28 mouse cellular contexts compared by ENCODE assay signal in the genomic region with DNA sequence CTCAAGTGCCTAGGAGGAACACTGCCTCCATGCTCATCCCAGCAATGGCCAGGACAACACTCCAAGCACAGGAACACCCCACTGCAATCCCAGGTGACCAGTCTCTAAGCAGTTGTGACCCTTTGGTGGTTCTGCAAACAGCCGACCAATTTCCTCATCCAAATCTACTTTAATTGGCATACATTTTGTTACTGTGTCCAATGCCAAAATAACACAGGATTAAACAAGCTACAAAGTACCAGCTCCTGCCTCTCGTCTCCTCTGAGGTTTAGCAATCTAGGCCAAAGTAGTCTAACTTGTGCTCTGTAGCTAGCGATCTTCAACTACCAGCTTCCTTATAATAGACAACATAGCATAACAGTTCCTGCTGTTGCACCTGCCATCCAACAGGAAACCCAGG. TPM values are rescaled to one million over a fixed set of nuclear protein-coding genes. Genes with fewer than 3 reads are reported as not detected.
"Had no signal": no experiment of that assay in that cellular context is flagged by ENCODE, and none has a peak within 500 bp of the region (broad histone marks: within the 10 kb centered on the region; RNA-seq: fewer than 3 reads in every experiment).

No protein-coding gene starts in this region.

- H3K36me3 ChIP-seq: embryonic facial prominence, embryonic 10.5 days; embryonic facial prominence, embryonic 12.5 days; embryonic facial prominence, embryonic 13.5 days; embryonic facial prominence, embryonic 15.5 days; forebrain, embryonic 10.5 days; forebrain, embryonic 12.5 days; forebrain, embryonic 15.5 days had no signal

- H3K27me3 ChIP-seq: forebrain, embryonic 15.5 days had no signal

- H3K9ac ChIP-seq: embryonic facial prominence, embryonic 12.5 days; embryonic facial prominence, embryonic 13.5 days; embryonic facial prominence, embryonic 15.5 days; forebrain, embryonic 12.5 days; forebrain, embryonic 13.5 days; forebrain, embryonic 15.5 days; forebrain, postnatal 0 days had no signal

- H3K4me1 ChIP-seq: embryonic facial prominence, embryonic 12.5 days; embryonic facial prominence, embryonic 15.5 days; forebrain, embryonic 10.5 days; forebrain, embryonic 12.5 days; forebrain, embryonic 13.5 days; forebrain, embryonic 15.5 days had no signal

- H3K4me3 ChIP-seq: embryonic facial prominence, embryonic 10.5 days; embryonic facial prominence, embryonic 12.5 days; embryonic facial prominence, embryonic 13.5 days; embryonic facial prominence, embryonic 15.5 days; erythroblast, embryonic 14.5 days; forebrain, embryonic 10.5 days; forebrain, embryonic 12.5 days; forebrain, embryonic 13.5 days; forebrain, embryonic 15.5 days; gastrocnemius, adult 2 months; heart, adult 2 months had no signal

- DNase-seq: cerebellum, adult 9-10 months; cerebellum, adult 9-11 months; cerebellum, postnatal 10 days; cerebellum, postnatal 14 days; cerebellum, postnatal 25 days; cerebellum, postnatal 36 days; embryo, embryonic 11 days; forebrain, postnatal 0 days; gastrocnemius, adult 2 months; gastrocnemius, postnatal 10 days; gastrocnemius, postnatal 14 days; gastrocnemius, postnatal 25 days; gastrocnemius, postnatal 36 days; heart, adult 11 months; heart, adult 18-20 months; heart, adult 2 months had no signal

- H3K27ac ChIP-seq: embryonic facial prominence, embryonic 10.5 days; embryonic facial prominence, embryonic 12.5 days; embryonic facial prominence, embryonic 13.5 days; embryonic facial prominence, embryonic 15.5 days; forebrain, embryonic 10.5 days; forebrain, embryonic 12.5 days; forebrain, embryonic 13.5 days; forebrain, embryonic 15.5 days; gastrocnemius, adult 2 months; heart, adult 2 months had no signal

RNA-seq across cellular contexts. Expression of gene Dio3, which starts 10.6 kb away (rescaled TPM):
- total RNA-seq: common myeloid progenitor, adult 5-6 weeks; granulocyte monocyte progenitor cell, adult 5-6 weeks; heart, adult 18-20 months; heart, adult 2 months; heart, adult 8-10 months had no signal
- polyA plus RNA-seq: erythroblast, embryonic 14.5 days had no signal
